Mouse (Mus musculus): ENCODE data around the gene Mipol1. TPM values are rescaled to one million over a fixed set of nuclear protein-coding genes. Genes with fewer than 3 reads are reported as not detected.
"Not testable (repeated sequence)": the region's sequence is repeated elsewhere in the genome, so short reads cannot be mapped to it uniquely, and the experiment has no call there.

Mipol1 gene
- total RNA-seq, 1 experiment from 2014 or later: 13.1 TPM

- DNase-seq: no peak
Measured at GRCm38 (mm10) chr12:57428243-57428642, 198.0 kb downstream of the Mipol1 start.

DNA sequence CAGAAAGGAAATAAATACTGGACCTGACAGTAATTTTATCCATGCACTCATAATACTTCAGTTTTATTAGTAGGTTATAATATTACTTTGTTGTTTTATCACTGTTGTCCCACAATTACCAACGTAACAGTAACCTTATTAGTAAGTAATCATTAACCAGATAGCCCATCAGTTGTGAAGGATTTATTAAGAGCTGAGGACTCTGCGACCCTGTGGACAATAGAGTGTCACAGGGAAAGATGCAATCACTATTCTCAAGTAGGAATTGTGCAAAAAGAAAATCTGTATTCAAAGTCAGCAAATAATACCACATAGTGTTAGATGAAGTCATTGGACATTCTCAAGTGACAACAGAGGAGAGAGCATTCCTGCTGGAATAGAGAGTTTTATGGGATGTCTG lies 198.5 kb downstream of the Mipol1 start:
- DNase-seq: no peak

GRCm38 (mm10) chr12:57436939-57437659 lies 206.9 kb downstream of the Mipol1 start:
- DNase-seq: not testable (repeated sequence)

DNA sequence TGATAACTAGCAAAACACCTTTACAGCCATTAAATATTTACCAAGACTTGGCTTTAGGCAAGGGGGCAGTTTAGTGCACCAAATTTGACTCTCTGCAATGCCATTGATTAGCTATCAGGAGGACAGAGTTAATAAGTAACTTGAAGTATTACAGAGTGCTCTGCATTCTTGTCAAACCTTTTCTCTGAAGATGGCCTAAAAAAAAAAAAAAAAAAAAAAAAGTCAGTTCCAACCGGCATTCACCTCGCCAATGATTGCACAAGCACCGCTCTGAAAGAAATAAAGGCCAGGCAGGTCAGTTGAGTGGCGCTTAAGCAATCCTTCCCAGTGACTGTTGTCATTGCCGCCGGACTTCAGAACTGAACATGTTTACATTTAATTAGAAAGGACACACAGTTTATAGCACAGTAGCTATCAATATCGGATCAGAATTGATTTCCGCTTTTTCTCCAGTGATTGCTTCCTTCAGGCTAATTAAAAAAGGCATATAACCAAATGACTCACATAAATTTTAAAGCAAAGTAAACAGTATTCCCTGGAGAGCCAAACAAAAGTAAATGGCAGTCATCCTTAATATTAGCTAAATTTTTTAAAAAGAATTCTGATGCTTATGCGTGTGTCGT lies 214.2 kb downstream of the Mipol1 start:
- DNase-seq: no peak

- DNase-seq: no peak
Measured at GRCm38 (mm10) chr12:57447331-57447730, 217.1 kb downstream of the Mipol1 start.

DNA sequence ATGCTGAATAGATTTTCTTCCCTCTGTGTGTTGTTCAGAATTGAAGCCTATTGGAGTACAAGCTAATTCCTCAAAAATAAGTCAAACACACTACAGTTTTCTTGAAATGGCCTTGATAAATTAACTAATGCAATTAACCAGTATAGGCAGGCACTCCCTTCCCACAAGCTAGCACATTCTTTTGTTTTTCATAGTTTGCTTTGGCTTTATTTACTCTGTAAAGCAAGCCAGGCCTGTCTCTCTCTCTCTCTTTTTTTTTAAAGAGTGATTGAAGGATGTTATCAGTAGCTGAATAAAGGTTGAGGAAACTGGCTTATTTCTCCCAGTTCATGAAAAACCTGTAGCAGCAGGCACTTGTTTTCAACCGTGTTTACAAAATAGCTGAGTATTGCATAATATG lies 219.1 kb downstream of the Mipol1 start:
- DNase-seq: no peak

DNA sequence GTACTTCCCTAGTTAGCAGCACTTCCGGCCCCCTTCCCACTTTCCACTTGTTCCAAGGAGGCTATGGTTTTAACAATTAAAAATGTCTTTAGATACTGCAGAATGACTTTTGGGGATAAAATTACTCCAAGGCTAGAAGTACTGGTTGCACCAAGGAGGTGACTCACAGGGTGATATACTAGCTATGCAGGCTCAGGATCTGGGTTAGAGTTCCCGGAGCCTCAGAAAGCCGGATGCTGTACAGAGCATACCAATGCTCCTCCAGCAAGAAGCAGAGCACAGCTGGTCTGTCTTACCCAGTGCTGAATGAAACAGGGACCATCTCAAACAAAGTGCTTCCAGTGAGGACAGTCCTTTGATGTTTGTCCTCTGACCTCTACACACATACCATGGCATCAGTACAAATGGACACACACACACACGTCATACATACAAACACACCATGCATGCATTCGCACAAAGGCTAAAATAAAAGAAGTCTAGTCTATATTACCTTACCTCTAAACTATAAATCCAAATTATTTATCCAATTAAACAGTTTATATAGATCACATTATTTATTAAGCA lies 219.9 kb downstream of the Mipol1 start:
- no peak for DNase-seq

- no peak for DNase-seq
Measured at GRCm38 (mm10) chr12:57456911-57457310, 226.7 kb downstream of the Mipol1 start.

- DNase-seq: no peak
Measured at GRCm38 (mm10) chr12:57457339-57457738, 227.1 kb downstream of the Mipol1 start.

GRCm38 (mm10) chr12:57464520-57465334 lies 234.5 kb downstream of the Mipol1 start:
- no peak for DNase-seq

GRCm38 (mm10) chr12:57471786-57472185 lies 241.6 kb downstream of the Mipol1 start:
- no peak for DNase-seq

GRCm38 (mm10) chr12:57476876-57477275 lies 246.6 kb downstream of the Mipol1 start:
- no peak for DNase-seq

- no peak for DNase-seq
Measured at GRCm38 (mm10) chr12:57481823-57482222, 251.6 kb downstream of the Mipol1 start.

GRCm38 (mm10) chr12:57496347-57497119 lies 266.3 kb downstream of the Mipol1 start:
- no peak for DNase-seq

DNA sequence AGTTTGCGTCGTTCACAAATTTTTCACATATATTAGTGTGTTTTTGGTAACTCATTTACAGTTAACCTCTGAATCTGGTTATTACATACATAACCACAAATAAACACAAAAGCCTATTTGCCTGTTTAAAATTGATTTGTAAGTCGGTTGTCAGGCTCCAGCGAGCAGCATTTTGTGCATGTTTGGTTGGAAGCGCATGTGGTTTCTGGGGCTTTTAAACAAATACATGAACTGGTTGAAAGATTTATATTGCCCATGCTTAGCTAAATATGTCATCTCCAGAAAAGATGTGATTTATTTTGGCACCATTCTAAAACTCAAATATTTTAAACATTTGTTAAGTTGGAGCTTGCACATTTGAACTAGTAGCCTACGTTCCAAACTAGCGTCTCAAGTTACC lies 270.0 kb downstream of the Mipol1 start:
- no peak for DNase-seq

DNA sequence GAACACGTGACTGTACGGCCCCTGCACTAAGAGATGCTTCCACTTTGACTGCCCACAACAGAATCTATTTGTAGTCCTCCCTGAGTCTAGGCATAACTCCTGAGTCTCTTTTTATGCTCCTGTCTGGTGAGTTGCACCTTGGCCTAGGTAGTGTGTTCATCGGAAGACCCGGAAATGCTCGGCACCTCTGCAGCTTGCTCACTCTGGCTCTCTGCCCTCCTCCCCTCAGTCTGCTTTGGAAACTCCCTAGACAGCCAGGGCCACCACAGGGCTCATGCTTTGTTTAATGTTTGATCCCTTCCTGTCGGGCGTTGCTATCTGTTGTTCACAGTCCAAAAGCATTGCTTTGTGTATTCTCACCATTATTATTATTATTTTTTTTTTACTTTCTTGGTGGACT lies 275.1 kb downstream of the Mipol1 start:
- DNase-seq: no peak

DNA sequence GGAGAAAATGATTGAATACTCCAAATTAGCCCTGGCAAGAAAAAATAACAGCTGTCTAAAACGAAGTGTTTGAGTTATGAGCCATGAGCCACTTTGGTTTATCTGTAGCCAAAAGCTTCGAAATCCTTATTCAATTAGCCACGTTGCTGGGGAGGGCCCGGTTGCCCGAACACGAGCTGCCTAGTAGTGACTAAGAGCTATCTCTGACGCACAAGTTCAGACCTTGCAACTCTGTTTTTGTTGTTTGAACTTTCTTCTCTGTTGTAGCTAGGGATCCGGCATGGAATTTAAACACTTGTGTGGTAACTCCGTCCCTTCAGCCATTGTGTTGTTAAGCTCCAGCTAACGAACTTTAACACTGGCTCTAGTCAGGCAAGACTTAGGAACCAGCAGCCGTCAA lies 278.7 kb downstream of the Mipol1 start:
- no peak for DNase-seq

GRCm38 (mm10) chr12:57509726-57510125 lies 279.5 kb downstream of the Mipol1 start:
- DNase-seq: no peak

- DNase-seq: no peak
Measured at GRCm38 (mm10) chr12:57511127-57511526, 280.9 kb downstream of the Mipol1 start.

DNA sequence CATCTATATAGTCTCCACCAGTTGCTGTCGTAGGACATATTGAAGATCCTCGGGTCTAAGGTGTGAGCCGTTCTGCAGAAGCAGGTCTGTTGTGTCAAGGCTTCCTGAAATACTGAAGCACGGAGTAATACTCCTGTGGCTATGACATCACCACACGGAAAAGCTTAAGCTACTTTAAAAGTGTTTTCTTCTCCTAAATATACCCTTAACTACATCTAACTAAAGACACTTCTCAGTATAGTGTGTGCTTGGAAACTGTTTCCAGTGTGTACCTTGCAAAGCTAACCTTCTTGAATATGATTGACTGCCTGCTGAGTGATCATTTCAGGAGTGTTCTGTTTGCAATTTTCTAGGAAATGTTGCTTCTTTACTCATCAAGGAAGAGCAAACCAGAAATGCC lies 281.3 kb downstream of the Mipol1 start:
- no peak for DNase-seq

DNA sequence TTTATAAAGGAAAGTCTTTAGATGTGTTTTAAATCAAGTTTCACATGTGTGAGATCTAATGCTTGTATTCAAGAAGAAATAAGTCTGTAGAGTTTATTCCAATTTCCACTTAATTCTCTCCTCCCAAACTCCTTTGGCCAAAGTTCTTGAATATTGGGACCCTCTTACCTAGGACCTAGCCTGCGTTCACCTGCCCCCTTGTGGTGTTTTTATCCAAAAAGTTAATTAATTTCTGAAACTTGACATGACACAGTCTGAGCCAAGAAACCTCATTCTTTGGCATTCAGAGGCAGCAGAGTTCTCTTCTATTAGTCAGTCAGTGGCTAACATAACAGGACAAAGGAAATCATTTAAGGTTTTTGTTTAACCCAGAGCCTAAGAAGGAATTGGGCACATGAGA lies 284.3 kb downstream of the Mipol1 start:
- DNase-seq: no peak
